Mouse (Mus musculus) E14TG2a.4 (cell line): Measurements from ENCODE around the gene Zbtb39.

ENCODE experiments used
- CTCF ChIP-seq: conservative IDR thresholded peaks from 2 replicates; pipeline ENCODE4 v1.5.1; 2014; ENCODE audit warnings: low read length
- NANOG ChIP-seq: IDR thresholded peaks from 2 replicates; pipeline ENCODE4 v1.6.1; 2014; ENCODE audit warnings: borderline replicate concordance, low read length, mixed read lengths

- TF ChIP-seq CTCF (no peak), NANOG (no peak)
These were observed 17.5 kb upstream of the Zbtb39 start for GRCm38 (mm10) chr10:127721671-127722418.
